In genomic region chr9:74282072-74282471, GRCm38 (mm10) we compare ENCODE assay signal across 20 mouse cellular contexts.
DNase-seq lines count a peak whose midpoint lies in the region; ATAC-seq lines count a peak whose summit lies in the region.
"Had no signal": no experiment of that assay in that cellular context is flagged by ENCODE, and none has a peak within 500 bp of the region (broad histone marks: within the 10 kb centered on the region; RNA-seq: fewer than 3 reads in every experiment).

No protein-coding gene starts in this region.

- peaks cover 15% of the 10 kb centered on the region for H3K4me1 ChIP-seq in hindbrain, embryonic 14.5 days (replicated peaks; ENCODE audit: control insufficient read depth, insufficient read depth, low read length)
- peaks cover 2% of the 10 kb centered on the region; the same call in 1 of the 2 replicates for H3K4me1 ChIP-seq in hindbrain, embryonic 11.5 days (replicated peaks; ENCODE audit: control insufficient read depth, insufficient read depth, low read length)
- H3K4me1 ChIP-seq in neural tube, embryonic 13.5 days (replicated peaks), result peaks cover 18% of the 10 kb centered on the region
- H3K4me1 ChIP-seq in midbrain, embryonic 15.5 days, result peaks cover 27% of the 10 kb centered on the region
- H3K4me1 ChIP-seq: embryonic facial prominence, embryonic 13.5 days had no signal

- ATAC-seq in hindbrain, embryonic 14.5 days (ENCODE audit: low FRiP score), result no peak
- ATAC-seq in hindbrain, embryonic 11.5 days (ENCODE audit: low FRiP score), result no peak
- peak; percentile 51; the same call in 1 of the 2 replicates for ATAC-seq in neural tube, embryonic 13.5 days (ENCODE audit: low read depth)
- ATAC-seq in midbrain, embryonic 15.5 days (replicated peaks), result no peak
- ATAC-seq: forebrain, embryonic 15.5 days had no signal

- H3K9me3 ChIP-seq in hindbrain, embryonic 14.5 days (ENCODE audit: control insufficient read depth, low read length), result no peaks in the 10 kb centered on the region
- no peaks in the 10 kb centered on the region for H3K9me3 ChIP-seq in hindbrain, embryonic 11.5 days (ENCODE audit: control insufficient read depth, low read length)
- no peaks in the 10 kb centered on the region for H3K9me3 ChIP-seq in neural tube, embryonic 13.5 days
- no peaks in the 10 kb centered on the region for H3K9me3 ChIP-seq in midbrain, embryonic 15.5 days
- H3K9me3 ChIP-seq: embryonic facial prominence, embryonic 13.5 days; forebrain, embryonic 10.5 days; forebrain, embryonic 15.5 days; heart, embryonic 13.5 days had no signal

- 27% methylated on average over 3 of the region's 3 CpGs for WGBS in hindbrain, embryonic 14.5 days
- WGBS in hindbrain, embryonic 11.5 days, result 38% methylated on average over 3 of the region's 3 CpGs
- 32% methylated on average over 3 of the region's 3 CpGs for WGBS in neural tube, embryonic 13.5 days
- 13% methylated on average over 3 of the region's 3 CpGs for WGBS in midbrain, embryonic 15.5 days

- H3K36me3 ChIP-seq in hindbrain, embryonic 14.5 days (replicated peaks; ENCODE audit: control insufficient read depth, insufficient read depth), result no peaks in the 10 kb centered on the region
- no peaks in the 10 kb centered on the region for H3K36me3 ChIP-seq in hindbrain, embryonic 11.5 days (ENCODE audit: control insufficient read depth, insufficient read depth, low read length)
- H3K36me3 ChIP-seq in neural tube, embryonic 13.5 days, result no peaks in the 10 kb centered on the region
- H3K36me3 ChIP-seq in midbrain, embryonic 15.5 days (replicated peaks), result no peaks in the 10 kb centered on the region
- H3K36me3 ChIP-seq: embryonic facial prominence, embryonic 13.5 days; forebrain, embryonic 10.5 days; forebrain, embryonic 15.5 days; heart, embryonic 13.5 days had no signal

- H3K27me3 ChIP-seq in hindbrain, embryonic 14.5 days (ENCODE audit: control insufficient read depth, insufficient read depth, low read length), result no peaks in the 10 kb centered on the region
- no peaks in the 10 kb centered on the region for H3K27me3 ChIP-seq in hindbrain, embryonic 11.5 days (ENCODE audit: control insufficient read depth, insufficient read depth, low read length)
- H3K27me3 ChIP-seq in neural tube, embryonic 13.5 days, result no peaks in the 10 kb centered on the region
- no peaks in the 10 kb centered on the region for H3K27me3 ChIP-seq in midbrain, embryonic 15.5 days (replicated peaks)
- H3K27me3 ChIP-seq: embryonic facial prominence, embryonic 13.5 days; forebrain, embryonic 15.5 days had no signal

- no peak overlapping the region for H3K4me3 ChIP-seq in hindbrain, embryonic 14.5 days (replicated peaks; ENCODE audit: low read length)
- H3K4me3 ChIP-seq in hindbrain, embryonic 11.5 days (ENCODE audit: low read depth, low read length), result no peak overlapping the region
- no peak overlapping the region for H3K4me3 ChIP-seq in neural tube, embryonic 13.5 days
- H3K4me3 ChIP-seq in midbrain, embryonic 15.5 days, result no peak overlapping the region
- H3K4me3 ChIP-seq: embryonic facial prominence, embryonic 13.5 days; erythroblast, embryonic 14.5 days; forebrain, embryonic 10.5 days; forebrain, embryonic 15.5 days; heart, embryonic 13.5 days had no signal

- no peak overlapping the region for H3K9ac ChIP-seq in hindbrain, embryonic 14.5 days
- H3K9ac ChIP-seq in hindbrain, embryonic 11.5 days (ENCODE audit: low read depth, low read length), result no peak overlapping the region
- no peak overlapping the region for H3K9ac ChIP-seq in neural tube, embryonic 13.5 days
- no peak overlapping the region for H3K9ac ChIP-seq in midbrain, embryonic 15.5 days
- H3K9ac ChIP-seq: embryonic facial prominence, embryonic 13.5 days; forebrain, embryonic 15.5 days; heart, embryonic 13.5 days had no signal

- peak overlapping the region; percentile 66 for H3K27ac ChIP-seq in hindbrain, embryonic 14.5 days
- H3K27ac ChIP-seq in hindbrain, embryonic 11.5 days (ENCODE audit: low read depth, low read length), result no peak overlapping the region
- H3K27ac ChIP-seq in neural tube, embryonic 13.5 days (replicated peaks), result peak overlapping the region; percentile 47
- H3K27ac ChIP-seq in midbrain, embryonic 15.5 days, result 0 out of 2 replicates have a peak overlapping the region, but pooled peaks have one; percentile 11
- H3K27ac ChIP-seq: embryonic facial prominence, embryonic 13.5 days; forebrain, embryonic 10.5 days; forebrain, embryonic 15.5 days; heart, embryonic 13.5 days had no signal

- DNase-seq in hindbrain, embryonic 14.5 days (ENCODE audit: low spot score), result no peak
- no peak for DNase-seq in hindbrain, embryonic 11.5 days (ENCODE audit: low spot score)
- DNase-seq in neural tube, embryonic 10.5 days (ENCODE audit: extremely low spot score, low spot score), result no peak
- peak; percentile 57 for DNase-seq in retina, postnatal 1 day
- no peak for DNase-seq in cerebellum, adult 11-12 months
- no peak for DNase-seq in cerebellum, adult 9-11 months
- DNase-seq: adrenal gland, adult 2 months; adrenal gland, postnatal 25 days; cerebellum, adult 8-10 months; cerebellum, postnatal 25 days; gastrocnemius, postnatal 36 days; heart, adult 11 months; heart, postnatal 36 days had no signal

- H3K4me2 ChIP-seq in hindbrain, embryonic 14.5 days (replicated peaks), result no peak overlapping the region
- H3K4me2 ChIP-seq in hindbrain, embryonic 11.5 days (replicated peaks; ENCODE audit: low read depth, low read length), result no peak overlapping the region
- no peak overlapping the region for H3K4me2 ChIP-seq in neural tube, embryonic 13.5 days
- no peak overlapping the region for H3K4me2 ChIP-seq in midbrain, embryonic 15.5 days
- H3K4me2 ChIP-seq: embryonic facial prominence, embryonic 13.5 days; forebrain, embryonic 15.5 days; heart, embryonic 13.5 days had no signal
